Mouse (Mus musculus) hindbrain, embryonic 12.5 days (tissue): Measurements from ENCODE around the gene Ap3m1. TPM values are rescaled to one million over a fixed set of nuclear protein-coding genes. Genes with fewer than 3 reads are reported as not detected.

ENCODE experiments used
- ATAC-seq: fragments of 200-750 bp; cut with Nextera tagmentation; 2 replicates; pipeline ENCODE4 v1.8.0; 2017; ENCODE audit warnings: moderate TSS enrichment; ENCODE audit not compliant: low FRiP score
- H3K27ac ChIP-seq: fragments of 300-500 bp; sonication (generic); 2 replicates; pipeline ENCODE4 v1.5.1; 2016; ENCODE audit warnings: mild to moderate bottlenecking
- H3K27me3 ChIP-seq: fragments of 300-500 bp; sonication (generic); 2 replicates; pipeline ENCODE4 v1.6.1; 2016; ENCODE audit warnings: mild to moderate bottlenecking
- H3K36me3 ChIP-seq: fragments of 300-500 bp; sonication (generic); 2 replicates; pipeline ENCODE4 v1.6.1; 2016; ENCODE audit warnings: mild to moderate bottlenecking
- H3K4me1 ChIP-seq: fragments of 300-500 bp; sonication (generic); 2 replicates; pipeline ENCODE4 v1.6.1; 2016
- H3K4me2 ChIP-seq: fragments of 300-500 bp; sonication (generic); replicated peaks from 2 replicates; pipeline ENCODE4 v1.6.1; 2016; ENCODE audit warnings: mild to moderate bottlenecking
- H3K4me3 ChIP-seq: fragments of 300-500 bp; sonication (generic); 2 replicates; pipeline ENCODE4 v1.5.1; 2016; ENCODE audit warnings: mild to moderate bottlenecking
- H3K9ac ChIP-seq: fragments of 300-500 bp; sonication (generic); 2 replicates; pipeline ENCODE4 v1.6.1; 2016; ENCODE audit warnings: mild to moderate bottlenecking, moderate library complexity
- H3K9me3 ChIP-seq: fragments of 300-500 bp; sonication (generic); replicated peaks from 2 replicates; pipeline ENCODE4 v1.6.1; 2016; ENCODE audit warnings: mild to moderate bottlenecking
- WGBS: fragments of 180-500 bp; shearing (Covaris S2); methylation state at CpG from one replicate; pipeline ENCODE4 v1.1.7; 2016; 5-methylcytosine and 5-hydroxymethylcytosine counted together
- polyA plus RNA-seq: library from polyadenylated mRNA; unstranded; fragments of >200 nt; fragmentation: Nextera tagmentation; extraction: Ambion mirVana; gene quantifications from 2 replicates; pipeline ENCODE4 v1.2.1, GENCODE M21; 2016

Ap3m1 gene
- polyA plus RNA-seq, 1 experiment from 2014 or later: 105 TPM

DNA sequence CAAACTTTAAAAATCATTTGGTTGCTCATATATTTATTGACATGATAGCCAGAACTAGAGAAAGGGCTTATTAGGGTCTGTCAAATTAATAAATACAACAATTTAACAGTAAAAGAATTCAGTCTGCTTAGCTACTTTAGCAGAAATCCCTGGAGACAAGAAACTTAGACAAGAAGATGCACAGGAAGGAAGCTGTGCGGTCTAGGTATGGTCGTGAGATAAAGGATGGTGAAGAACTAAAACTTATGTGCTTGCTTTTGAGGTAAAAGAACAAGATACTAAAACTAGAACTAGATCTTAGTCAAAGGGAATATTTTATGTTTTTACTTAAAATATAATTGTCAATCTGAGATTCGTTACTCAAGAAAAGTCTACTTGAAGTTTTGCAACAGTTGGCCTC, 17.5 kb downstream of the Ap3m1 start:
- Histone ChIP-seq H3K9ac (no peak overlapping the region), H3K9me3 (no peaks in the 10 kb centered on the region), H3K27ac (no peak overlapping the region), H3K36me3 (peaks cover 66% of the 10 kb centered on the region), H3K4me2 (no peak overlapping the region), H3K4me3 (no peak overlapping the region), H3K27me3 (no peaks in the 10 kb centered on the region), H3K4me1 (no peaks in the 10 kb centered on the region)
- ATAC-seq: no peak
- 93% methylated on average over 3 of the region's 3 CpGs for WGBS

DNA sequence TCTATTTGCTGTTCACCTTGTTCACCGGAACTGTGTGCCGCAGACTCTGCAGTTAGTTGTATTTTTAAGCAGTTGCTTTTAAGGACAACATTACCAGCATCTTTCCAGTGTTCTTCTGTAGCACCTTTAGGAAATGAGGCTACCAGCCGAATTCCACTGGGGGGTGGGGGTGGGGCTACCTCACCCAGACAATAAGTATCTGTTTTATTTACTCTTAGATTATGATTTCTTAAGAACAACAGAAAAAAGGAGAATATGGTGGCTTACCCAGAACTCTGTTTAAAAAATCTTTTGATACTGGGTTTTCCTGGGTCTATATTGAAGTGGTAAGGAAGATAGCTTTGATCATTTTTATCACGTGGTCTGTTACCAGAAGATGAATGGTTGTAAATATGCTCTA, 18.0 kb downstream of the Ap3m1 start:
- Histone ChIP-seq H3K27me3 (no peaks in the 10 kb centered on the region), H3K9ac (no peak overlapping the region), H3K27ac (no peak overlapping the region), H3K36me3 (peaks cover 64% of the 10 kb centered on the region), H3K4me2 (no peak overlapping the region), H3K4me3 (no peak overlapping the region), H3K4me1 (no peaks in the 10 kb centered on the region), H3K9me3 (no peaks in the 10 kb centered on the region)
- ATAC-seq: no peak
- 88% methylated on average over 4 of the region's 4 CpGs for WGBS

DNA sequence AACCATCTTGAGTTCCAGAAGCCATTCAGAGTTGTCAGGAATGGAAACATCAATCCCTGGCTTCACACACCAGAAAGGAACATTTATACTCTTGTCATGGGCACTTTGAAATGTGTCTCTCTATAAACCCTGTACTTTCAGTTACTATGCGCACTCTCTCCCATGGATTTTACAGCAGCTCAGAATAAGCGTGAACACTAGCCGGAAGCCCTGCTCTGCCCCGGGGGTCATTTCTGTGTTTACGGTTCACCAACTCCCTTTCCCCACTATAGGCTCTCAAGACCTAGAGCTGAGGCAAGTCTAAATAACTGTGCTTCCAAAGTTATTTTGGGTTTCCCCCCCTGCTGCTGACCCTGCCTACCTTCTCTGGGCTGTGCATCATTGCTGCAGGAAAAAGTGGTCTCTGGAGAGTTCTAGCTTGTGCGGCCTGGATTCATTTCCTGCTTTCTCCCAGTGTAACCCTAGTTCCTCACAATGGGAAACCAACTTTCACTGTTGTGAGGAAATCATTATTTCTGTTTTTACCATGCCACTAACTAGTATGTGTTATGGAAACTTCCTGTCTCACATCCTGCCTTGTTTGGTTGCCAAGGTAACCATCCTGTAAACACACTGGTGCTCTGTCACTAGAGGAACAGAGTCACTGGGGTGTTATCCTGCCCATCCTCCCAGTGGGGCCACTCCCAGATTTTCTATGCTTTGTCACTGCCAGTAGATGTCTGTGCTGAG, 20.4 kb downstream of the Ap3m1 start:
- ATAC-seq: no peak
- Histone ChIP-seq H3K9me3 (no peaks in the 10 kb centered on the region), H3K9ac (no peak overlapping the region), H3K27ac (no peak overlapping the region), H3K36me3 (peaks cover 68% of the 10 kb centered on the region), H3K4me3 (no peak overlapping the region), H3K4me2 (no peak overlapping the region), H3K27me3 (no peaks in the 10 kb centered on the region), H3K4me1 (no peaks in the 10 kb centered on the region)
- 62% methylated on average over 6 of the region's 6 CpGs for whole genome bisulfite sequencing

DNA sequence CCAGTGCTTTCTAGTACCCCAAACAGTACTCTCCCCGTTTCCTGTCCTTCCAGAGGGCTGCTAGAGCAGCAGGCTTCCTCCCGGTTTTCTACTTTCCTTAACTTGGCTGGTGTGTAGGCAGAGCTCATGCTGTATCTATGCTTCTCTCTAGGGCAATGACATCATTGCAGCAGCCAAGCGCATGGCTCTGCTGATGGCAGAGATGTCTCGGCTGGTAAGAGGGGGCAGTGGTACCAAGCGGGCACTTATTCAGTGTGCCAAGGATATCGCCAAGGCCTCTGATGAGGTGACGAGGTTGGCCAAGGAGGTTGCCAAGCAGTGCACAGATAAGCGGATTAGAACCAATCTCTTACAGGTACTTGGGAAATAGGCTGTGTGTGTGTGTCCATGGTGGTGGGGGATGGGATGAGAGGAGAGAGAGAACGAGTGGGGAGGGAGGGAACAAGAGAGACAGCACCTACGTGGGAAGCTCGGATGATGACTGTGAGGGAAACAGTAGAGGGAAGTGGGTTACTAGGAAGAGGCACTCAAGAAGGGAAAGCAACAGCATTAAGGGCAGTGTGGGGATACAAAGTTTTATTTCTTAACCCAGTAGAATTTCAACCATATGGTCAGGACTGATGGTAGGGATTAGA, 23.2 kb downstream of the Ap3m1 start:
- no peaks in the 10 kb centered on the region for H3K27me3 ChIP-seq
- H3K4me1 ChIP-seq: no peaks in the 10 kb centered on the region
- WGBS: 92% methylated on average over 11 of the region's 11 CpGs
- no peak overlapping the region for H3K9ac ChIP-seq
- no peaks in the 10 kb centered on the region for H3K9me3 ChIP-seq
- no peak for ATAC-seq
- H3K27ac ChIP-seq: no peak overlapping the region
- no peak overlapping the region for H3K4me2 ChIP-seq
- no peak overlapping the region for H3K4me3 ChIP-seq
- peaks cover 67% of the 10 kb centered on the region for H3K36me3 ChIP-seq

DNA sequence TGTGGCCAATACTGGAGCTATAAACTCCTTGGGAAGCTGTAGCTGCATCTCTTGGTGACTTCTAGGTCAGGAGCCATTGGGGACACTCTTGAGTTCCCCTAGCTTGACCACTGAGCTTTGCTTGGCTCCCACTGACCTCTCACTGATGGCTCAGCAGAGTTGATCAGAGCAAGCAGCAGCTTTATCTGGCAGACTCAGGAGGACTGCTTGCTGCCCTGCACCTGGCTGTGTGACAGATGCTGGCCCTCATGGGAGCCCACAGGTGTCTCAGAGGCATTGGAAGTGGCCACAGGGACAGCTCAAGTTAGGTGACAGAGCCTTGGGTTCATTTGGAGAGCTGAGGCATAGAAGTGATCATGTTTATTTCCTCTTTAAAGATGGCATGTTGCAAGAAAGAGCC, 24.8 kb downstream of the Ap3m1 start:
- Histone ChIP-seq H3K9me3 (no peaks in the 10 kb centered on the region), H3K36me3 (peaks cover 63% of the 10 kb centered on the region), H3K4me3 (no peak overlapping the region), H3K4me1 (no peaks in the 10 kb centered on the region), H3K4me2 (no peak overlapping the region), H3K9ac (no peak overlapping the region), H3K27ac (no peak overlapping the region), H3K27me3 (no peaks in the 10 kb centered on the region)
- ATAC-seq: no peak

DNA sequence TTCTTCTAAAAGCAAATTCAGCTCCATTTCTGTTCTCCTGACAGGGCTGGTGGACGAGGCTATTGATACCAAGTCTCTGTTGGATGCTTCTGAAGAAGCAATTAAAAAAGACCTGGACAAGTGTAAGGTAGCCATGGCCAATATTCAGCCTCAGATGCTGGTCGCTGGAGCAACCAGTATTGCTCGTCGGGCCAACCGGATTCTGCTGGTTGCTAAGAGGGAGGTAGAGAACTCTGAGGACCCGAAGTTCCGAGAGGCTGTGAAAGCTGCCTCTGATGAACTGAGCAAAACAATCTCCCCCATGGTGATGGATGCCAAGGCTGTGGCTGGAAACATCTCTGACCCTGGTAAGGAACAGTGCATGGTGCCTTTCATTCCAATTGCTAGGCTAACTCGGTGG, 31.9 kb downstream of the Ap3m1 start:
- Histone ChIP-seq H3K9me3 (no peaks in the 10 kb centered on the region), H3K36me3 (peaks cover 42% of the 10 kb centered on the region), H3K4me1 (no peaks in the 10 kb centered on the region), H3K4me2 (no peak overlapping the region), H3K27me3 (no peaks in the 10 kb centered on the region), H3K9ac (no peak overlapping the region), H3K27ac (no peak overlapping the region), H3K4me3 (no peak overlapping the region)
- 90% methylated on average over 8 of the region's 8 CpGs for WGBS
- ATAC-seq: no peak

DNA sequence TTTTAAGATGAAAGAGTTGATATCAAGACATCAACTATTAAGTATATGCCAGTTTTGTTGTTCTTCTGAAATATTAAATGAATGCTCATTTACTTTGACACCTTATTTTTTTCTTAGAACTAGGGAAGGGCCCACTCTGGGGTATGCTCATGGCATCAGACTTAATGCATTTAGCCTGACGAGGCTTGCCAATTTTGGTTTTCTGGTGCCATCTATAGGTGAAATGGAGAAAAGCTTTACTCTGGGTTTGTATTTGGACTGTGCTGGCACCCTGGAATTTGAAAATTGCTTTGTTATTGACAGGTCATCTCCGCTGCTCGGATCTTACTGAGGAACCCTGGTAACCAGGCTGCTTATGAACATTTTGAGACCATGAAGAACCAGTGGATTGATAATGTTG, 33.3 kb downstream of the Ap3m1 start:
- 50% methylated on average over 3 of the region's 3 CpGs for WGBS
- H3K27me3 ChIP-seq: no peaks in the 10 kb centered on the region
- peaks cover 36% of the 10 kb centered on the region for H3K36me3 ChIP-seq
- H3K9ac ChIP-seq: no peak overlapping the region
- no peak for ATAC-seq
- H3K4me2 ChIP-seq: no peak overlapping the region
- H3K27ac ChIP-seq: no peak overlapping the region
- no peaks in the 10 kb centered on the region for H3K9me3 ChIP-seq
- no peaks in the 10 kb centered on the region for H3K4me1 ChIP-seq
- H3K4me3 ChIP-seq: no peak overlapping the region

DNA sequence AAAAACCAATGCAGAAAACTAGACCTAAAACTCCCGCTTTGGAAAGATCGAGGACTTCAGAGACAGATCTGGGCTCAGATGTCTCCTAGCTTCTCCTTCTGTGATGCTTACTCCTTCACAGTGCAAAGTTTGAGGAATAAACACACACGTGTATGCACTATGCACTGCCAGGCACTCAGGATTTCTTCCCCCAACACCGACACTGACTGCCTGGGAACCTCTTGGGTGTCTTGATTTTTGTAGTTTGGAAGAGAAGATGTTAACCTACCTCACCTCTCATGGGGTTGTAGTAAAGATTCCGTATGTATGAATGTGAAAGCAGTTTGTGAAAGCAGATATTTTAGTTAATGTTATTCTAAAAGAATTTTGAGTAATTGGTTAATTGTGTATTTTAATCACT, 34.4 kb downstream of the Ap3m1 start:
- ATAC-seq: no peak
- 88% methylated on average over 5 of the region's 5 CpGs for WGBS
- Histone ChIP-seq H3K4me3 (no peak overlapping the region), H3K36me3 (peaks cover 35% of the 10 kb centered on the region), H3K4me1 (no peaks in the 10 kb centered on the region), H3K27ac (no peak overlapping the region), H3K9ac (no peak overlapping the region), H3K27me3 (no peaks in the 10 kb centered on the region), H3K9me3 (no peaks in the 10 kb centered on the region), H3K4me2 (no peak overlapping the region)

DNA sequence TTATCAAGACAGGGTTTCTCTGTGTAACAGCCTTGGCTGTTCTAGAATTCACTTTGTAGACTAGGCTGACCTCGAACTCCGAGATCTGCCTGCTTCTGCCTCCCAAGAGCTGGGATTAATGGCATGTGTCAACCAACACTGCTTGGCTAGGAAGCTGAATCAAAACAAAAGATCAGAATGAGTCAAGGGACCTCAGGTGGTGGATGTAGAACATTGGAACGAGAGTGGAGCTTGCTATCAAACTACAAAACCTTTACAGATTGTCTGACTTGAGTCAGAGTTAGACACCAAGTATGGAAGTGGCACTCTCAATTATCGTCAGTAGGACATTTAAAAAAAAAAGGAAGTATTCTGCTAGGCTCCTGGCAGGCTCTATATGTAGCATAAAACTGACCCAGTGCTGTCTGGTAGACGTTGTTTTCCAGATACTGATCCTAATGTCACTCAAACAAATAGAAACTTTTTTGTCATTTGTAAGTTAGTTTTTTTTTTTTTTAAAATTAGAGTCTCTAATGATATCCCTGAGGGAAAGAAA, 38.4 kb downstream of the Ap3m1 start:
- no peak overlapping the region for H3K27ac ChIP-seq
- H3K9ac ChIP-seq: no peak overlapping the region
- H3K36me3 ChIP-seq: peaks cover 14% of the 10 kb centered on the region
- WGBS: 86% methylated on average over 5 of the region's 5 CpGs
- H3K4me2 ChIP-seq: no peak overlapping the region
- no peaks in the 10 kb centered on the region for H3K9me3 ChIP-seq
- ATAC-seq: no peak
- H3K27me3 ChIP-seq: no peaks in the 10 kb centered on the region
- H3K4me1 ChIP-seq: 0 out of 2 replicates have a peak, but pooled peaks cover 2% of the 10 kb centered on the region
- no peak overlapping the region for H3K4me3 ChIP-seq

DNA sequence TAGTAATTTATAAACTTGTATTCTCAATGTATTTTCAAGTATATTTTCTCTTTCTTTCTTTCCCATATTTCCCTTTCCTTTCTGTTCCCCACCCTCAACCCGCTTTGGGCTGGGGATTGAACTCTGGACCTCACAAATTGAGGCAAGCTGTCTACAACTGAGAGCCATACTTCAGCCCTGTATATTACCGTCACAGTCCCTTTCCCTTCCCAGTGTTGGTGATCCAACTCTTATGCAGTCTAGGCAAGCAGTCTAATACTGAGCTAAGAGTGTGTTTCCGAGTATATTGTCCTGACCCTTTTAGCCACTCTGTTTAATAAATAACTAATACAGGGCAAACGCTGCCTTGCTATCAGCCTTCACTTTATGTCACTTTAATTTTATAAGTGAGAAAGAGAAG, 52.7 kb downstream of the Ap3m1 start:
- Histone ChIP-seq H3K27me3 (no peaks in the 10 kb centered on the region), H3K4me2 (no peak overlapping the region), H3K9me3 (no peaks in the 10 kb centered on the region), H3K9ac (no peak overlapping the region), H3K27ac (no peak overlapping the region), H3K4me3 (no peak overlapping the region), H3K4me1 (peaks cover 2% of the 10 kb centered on the region; the same call in 1 of the 2 replicates), H3K36me3 (0 out of 2 replicates have a peak, but pooled peaks cover 3% of the 10 kb centered on the region)
- no peak for ATAC-seq
- 82% methylated on average over 4 of the region's 4 CpGs for WGBS

DNA sequence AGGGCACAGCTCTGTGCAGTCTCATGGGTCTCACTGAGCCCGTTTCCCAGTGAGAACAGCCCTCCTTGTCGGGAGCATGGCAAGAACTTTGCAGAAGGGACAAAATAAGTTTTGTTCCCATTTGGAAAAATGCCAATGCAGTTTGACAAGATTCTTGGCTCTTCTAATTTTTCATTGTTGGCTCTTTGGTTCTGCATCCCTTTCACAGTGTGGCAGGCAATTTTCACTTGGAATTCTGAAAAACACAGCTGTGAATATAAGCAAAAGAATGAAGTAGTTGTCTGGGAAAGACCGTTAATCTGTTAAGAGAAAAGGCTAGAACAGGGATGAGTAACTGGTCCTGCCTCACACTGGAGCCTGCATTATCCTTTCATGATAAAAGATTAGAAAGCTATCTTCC, 54.8 kb downstream of the Ap3m1 start:
- ATAC-seq: no peak
- H3K27me3 ChIP-seq: no peaks in the 10 kb centered on the region
- no peak overlapping the region for H3K4me3 ChIP-seq
- 61% methylated on average over 3 of the region's 3 CpGs for WGBS
- H3K4me2 ChIP-seq: no peak overlapping the region
- H3K9me3 ChIP-seq: no peaks in the 10 kb centered on the region
- H3K27ac ChIP-seq: no peak overlapping the region
- H3K4me1 ChIP-seq: peaks cover 2% of the 10 kb centered on the region; the same call in 1 of the 2 replicates
- H3K9ac ChIP-seq: no peak overlapping the region
- no peaks in the 10 kb centered on the region for H3K36me3 ChIP-seq

DNA sequence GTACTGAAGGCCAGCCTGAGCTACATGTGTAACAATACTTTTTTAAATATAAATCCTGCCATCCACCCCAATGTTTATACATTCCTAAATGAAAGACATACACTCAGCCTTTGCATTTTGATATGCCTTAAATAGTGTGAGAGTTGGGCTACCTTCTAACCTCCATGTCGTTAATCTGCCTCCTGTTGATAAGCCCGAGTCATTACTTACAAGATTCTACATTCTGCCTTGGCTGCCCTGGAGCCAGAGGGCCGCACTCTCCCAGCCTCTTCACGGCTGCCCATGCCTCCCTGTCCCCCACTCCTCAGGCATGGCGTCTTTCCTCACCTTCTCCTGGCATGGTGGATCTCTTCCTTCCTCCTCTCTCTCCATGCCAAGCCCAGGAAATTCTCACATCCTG, 55.9 kb downstream of the Ap3m1 start:
- peaks cover 5% of the 10 kb centered on the region for H3K36me3 ChIP-seq
- no peaks in the 10 kb centered on the region for H3K27me3 ChIP-seq
- no peak overlapping the region for H3K27ac ChIP-seq
- no peak overlapping the region for H3K4me2 ChIP-seq
- peaks cover 2% of the 10 kb centered on the region; the same call in 1 of the 2 replicates for H3K4me1 ChIP-seq
- no peak overlapping the region for H3K9ac ChIP-seq
- H3K9me3 ChIP-seq: no peaks in the 10 kb centered on the region
- no peak for ATAC-seq
- 82% methylated on average over 5 of the region's 5 CpGs for WGBS
- H3K4me3 ChIP-seq: no peak overlapping the region

DNA sequence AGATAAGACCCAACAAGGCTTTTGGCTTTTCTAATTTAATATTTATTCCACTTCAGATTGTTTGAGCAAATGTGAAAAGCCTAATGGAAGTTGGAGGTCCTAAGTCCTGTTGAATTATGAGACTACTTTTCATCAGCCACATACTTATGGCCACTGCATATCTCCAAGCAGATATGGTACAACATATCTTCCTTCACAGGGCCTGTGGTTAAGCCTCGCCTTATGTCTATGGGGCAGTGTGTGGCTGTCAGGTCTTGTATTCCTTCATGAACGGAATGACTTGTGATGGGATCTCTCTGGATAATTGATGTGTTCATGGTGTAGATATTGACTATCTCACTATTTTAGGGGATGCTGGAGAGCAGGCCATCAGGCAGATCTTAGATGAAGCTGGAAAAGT, 56.8 kb downstream of the Ap3m1 start:
- Histone ChIP-seq H3K4me1 (peaks cover 2% of the 10 kb centered on the region; the same call in 1 of the 2 replicates), H3K4me3 (no peak overlapping the region), H3K36me3 (peaks cover 5% of the 10 kb centered on the region), H3K27me3 (no peaks in the 10 kb centered on the region), H3K9ac (no peak overlapping the region), H3K9me3 (no peaks in the 10 kb centered on the region), H3K27ac (no peak overlapping the region), H3K4me2 (no peak overlapping the region)
- no peak for ATAC-seq
- 98% methylated on average over 2 of the region's 2 CpGs for WGBS
